Mouse (Mus musculus) forebrain, postnatal 0 days (tissue): Measurements from ENCODE around the gene Arid5b. TPM values are rescaled to one million over a fixed set of nuclear protein-coding genes. Genes with fewer than 3 reads are reported as not detected.

Source experiments
- ATAC-seq: fragments of 200-750 bp; cut with Nextera tagmentation; 2 replicates; pipeline ENCODE4 v1.8.0; 2017; ENCODE audit warnings: mild to moderate bottlenecking, moderate library complexity
- DNase-seq: peaks from one replicate; pipeline ENCODE4 v3.0.0-alpha.2; 2015
- H3K27ac ChIP-seq: fragments of 300-500 bp; sonication (generic); 2 replicates; pipeline ENCODE4 v1.5.1; 2014; ENCODE audit warnings: low read depth, mild to moderate bottlenecking, antibody characterized with exemption, low read length, moderate library complexity, mixed read lengths
- H3K27me3 ChIP-seq: fragments of 300-500 bp; sonication (generic); 2 replicates; pipeline ENCODE4 v1.6.1; 2014; ENCODE audit warnings: mild to moderate bottlenecking, low read length, mixed read lengths; ENCODE audit not compliant: insufficient read depth
- H3K36me3 ChIP-seq: fragments of 300-500 bp; sonication (generic); 2 replicates; pipeline ENCODE4 v1.6.1; 2014; ENCODE audit warnings: mild to moderate bottlenecking, moderate library complexity; ENCODE audit not compliant: insufficient read depth
- H3K4me1 ChIP-seq: fragments of 300-500 bp; sonication (generic); 2 replicates; pipeline ENCODE4 v1.6.1; 2014; ENCODE audit warnings: antibody characterized with exemption; ENCODE audit not compliant: insufficient read depth
- H3K4me2 ChIP-seq: fragments of 300-500 bp; sonication (generic); 2 replicates; pipeline ENCODE4 v1.6.1; 2014; ENCODE audit warnings: low read depth, mild to moderate bottlenecking, moderate library complexity
- H3K4me3 ChIP-seq: fragments of 300-500 bp; sonication (generic); 2 replicates; pipeline ENCODE4 v1.5.1; 2014; ENCODE audit warnings: low read depth, low read length, mixed read lengths
- H3K9ac ChIP-seq: fragments of 300-500 bp; sonication (generic); 2 replicates; pipeline ENCODE4 v1.6.1; 2014; ENCODE audit warnings: mild to moderate bottlenecking
- H3K9me3 ChIP-seq: fragments of 300-500 bp; sonication (generic); 2 replicates; pipeline ENCODE4 v1.6.1; 2016; ENCODE audit warnings: low read length
- CTCF ChIP-seq: sonication (generic); IDR thresholded peaks from 2 replicates; pipeline ENCODE4 v1.5.1; 2016; ENCODE audit warnings: antibody characterized with exemption, control low read depth, low read depth
- WGBS: fragments of 180-500 bp; shearing (Covaris S2); extraction: QIAGEN DNeasy Blood & Tissue Kit; methylation state at CpG from one replicate; pipeline ENCODE4 v1.1.7; 2014; 5-methylcytosine and 5-hydroxymethylcytosine counted together
- polyA plus RNA-seq: library from polyadenylated mRNA; unstranded; fragments of >200 nt; fragmentation: Nextera tagmentation; extraction: Ambion mirVana; gene quantifications from 2 replicates; pipeline ENCODE4 v1.2.1, GENCODE M21; 2015
- total RNA-seq: library from RNA; depleted of rRNA; stranded (reverse); fragments of >200 nt; gene quantifications from 2 replicates; pipeline ENCODE4 v1.2.3, GENCODE M21; 2014

The Arid5b gene
- total and polyA plus RNA-seq, 2 experiments from 2014 or later, result 14.3 to 14.5 TPM

DNA sequence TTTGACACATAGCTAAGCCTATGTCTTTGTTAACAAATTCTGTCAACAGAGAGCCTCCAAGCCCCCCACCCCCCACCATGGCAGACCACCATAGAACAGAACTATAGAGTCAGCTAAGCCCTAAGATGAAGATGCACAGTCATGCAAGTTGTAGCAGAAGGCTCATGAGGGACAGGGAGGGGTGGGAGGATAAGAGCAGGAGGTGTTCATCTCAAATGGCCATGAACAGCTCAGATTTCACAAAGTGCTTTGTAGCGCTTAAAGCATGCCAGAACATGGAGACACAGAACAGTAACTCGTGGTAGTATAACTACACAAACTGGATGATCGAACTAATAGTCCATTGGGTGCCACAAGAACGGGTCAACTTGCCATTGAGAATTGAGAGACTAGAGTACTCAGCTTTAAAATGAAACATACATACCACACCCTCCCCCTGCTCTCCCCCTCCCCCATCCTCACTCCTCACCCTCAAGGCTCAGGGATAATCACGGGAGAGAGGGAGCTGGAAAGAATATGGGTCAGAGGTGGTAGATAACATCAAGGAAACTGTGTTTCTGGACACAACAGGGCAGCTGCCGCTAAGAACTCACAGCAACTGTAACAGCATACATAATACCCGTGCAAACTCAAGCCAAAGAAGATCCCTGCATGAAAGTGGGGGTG lies 25.0 kb downstream of the Arid5b start:
- DNase-seq (no peak), ATAC-seq (no peak)
- no peak for TF ChIP-seq CTCF
- no peak overlapping the region for H3K27ac ChIP-seq
- no peak overlapping the region for H3K4me3 ChIP-seq
- no peaks in the 10 kb centered on the region for H3K36me3 ChIP-seq
- 90% methylated on average over 7 of the region's 7 CpGs for WGBS
- H3K9ac ChIP-seq, result no peak overlapping the region
- H3K4me2 ChIP-seq, result no peak overlapping the region
- no peaks in the 10 kb centered on the region for H3K27me3 ChIP-seq
- H3K4me1 ChIP-seq, result no peaks in the 10 kb centered on the region
- no peaks in the 10 kb centered on the region for H3K9me3 ChIP-seq

DNA sequence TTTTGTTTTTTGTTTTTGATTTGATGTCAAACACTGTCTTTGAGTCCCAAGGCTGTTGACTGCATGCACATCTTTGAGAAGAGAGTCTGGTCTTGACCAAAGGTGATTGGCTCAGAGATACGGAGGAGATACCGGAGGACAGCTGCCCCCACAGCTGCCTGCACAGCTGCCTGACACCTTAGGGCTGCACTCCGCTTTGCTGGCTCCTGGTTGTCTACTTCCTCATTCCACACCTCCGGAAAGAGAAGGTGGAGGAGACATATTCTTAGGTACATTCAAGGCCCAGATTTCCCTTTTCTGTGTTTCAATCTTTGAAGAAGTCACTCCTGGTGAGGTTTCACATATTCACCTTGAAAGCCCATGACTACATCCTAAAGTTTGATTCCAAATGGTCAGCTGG lies 25.9 kb downstream of the Arid5b start:
- H3K4me1 ChIP-seq, result no peaks in the 10 kb centered on the region
- DNase-seq, result no peak
- TF ChIP-seq CTCF, result no peak
- no peak overlapping the region for H3K4me2 ChIP-seq
- H3K4me3 ChIP-seq, result no peak overlapping the region
- no peak overlapping the region for H3K9ac ChIP-seq
- no peak for ATAC-seq
- no peaks in the 10 kb centered on the region for H3K9me3 ChIP-seq
- H3K36me3 ChIP-seq, result no peaks in the 10 kb centered on the region
- H3K27me3 ChIP-seq, result no peaks in the 10 kb centered on the region
- WGBS, result 95% methylated on average over 4 of the region's 4 CpGs
- no peak overlapping the region for H3K27ac ChIP-seq

GRCm38 (mm10) chr10:68249355-68249782 lies 29.2 kb downstream of the Arid5b start:
- Histone ChIP-seq H3K4me3 (no peak overlapping the region), H3K9ac (no peak overlapping the region), H3K9me3 (no peaks in the 10 kb centered on the region), H3K4me2 (no peak overlapping the region), H3K27ac (no peak overlapping the region), H3K27me3 (no peaks in the 10 kb centered on the region), H3K4me1 (no peaks in the 10 kb centered on the region), H3K36me3 (no peaks in the 10 kb centered on the region)
- no peak for TF ChIP-seq CTCF
- DNase-seq (no peak), ATAC-seq (no peak)
- WGBS, result 71% methylated on average over 6 of the region's 6 CpGs

DNA sequence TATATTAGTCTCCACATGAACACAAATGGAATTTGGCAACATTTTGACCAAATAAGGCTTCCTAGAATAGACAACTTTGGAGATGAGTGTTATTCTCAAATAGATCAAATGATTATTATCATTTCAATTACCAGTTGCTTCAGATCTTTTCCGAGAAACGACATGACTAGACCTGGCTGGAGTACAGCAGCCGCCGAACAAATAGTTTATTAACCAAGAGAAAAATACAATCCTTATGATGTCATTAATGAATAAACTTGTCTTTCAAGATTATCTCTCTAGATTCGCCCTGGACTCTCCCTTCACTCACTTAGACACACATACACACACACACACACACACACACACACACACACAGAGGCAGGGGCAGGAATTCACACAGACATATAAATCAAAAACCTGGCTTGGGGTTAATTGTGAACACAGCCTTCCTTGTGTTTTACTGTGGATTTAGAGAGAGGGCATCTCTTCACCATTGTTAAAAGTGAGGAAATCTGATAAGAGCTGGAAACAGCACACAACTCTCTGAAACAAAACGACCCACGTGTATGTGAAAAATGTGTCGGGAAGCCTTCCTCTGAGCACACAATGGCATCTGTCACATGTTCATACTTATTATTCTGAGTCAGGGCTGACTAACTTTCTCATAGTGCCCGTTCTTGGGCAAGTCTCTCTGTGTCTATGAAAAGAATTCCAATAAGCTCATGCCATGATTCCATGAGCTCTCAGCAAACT lies 30.1 kb downstream of the Arid5b start:
- no peak for ATAC-seq
- Histone ChIP-seq H3K4me3 (no peak overlapping the region), H3K4me2 (no peak overlapping the region), H3K36me3 (no peaks in the 10 kb centered on the region), H3K4me1 (no peaks in the 10 kb centered on the region), H3K27me3 (no peaks in the 10 kb centered on the region), H3K27ac (no peak overlapping the region), H3K9ac (no peak overlapping the region), H3K9me3 (no peaks in the 10 kb centered on the region)
- TF ChIP-seq CTCF, result no peak
- DNase-seq, result no peak
- WGBS, result 22% methylated on average over 9 of the region's 9 CpGs

GRCm38 (mm10) chr10:68247490-68248280 lies 30.9 kb downstream of the Arid5b start:
- Histone ChIP-seq H3K9me3 (no peaks in the 10 kb centered on the region), H3K9ac (no peak overlapping the region), H3K4me3 (no peak overlapping the region), H3K36me3 (0 out of 2 replicates have a peak, but pooled peaks cover 3% of the 10 kb centered on the region), H3K27ac (no peak overlapping the region), H3K4me2 (no peak overlapping the region), H3K4me1 (no peaks in the 10 kb centered on the region), H3K27me3 (no peaks in the 10 kb centered on the region)
- DNase-seq, result no peak
- TF ChIP-seq CTCF, result no peak
- WGBS, result 85% methylated on average over 4 of the region's 4 CpGs
- ATAC-seq, result no peak

DNA sequence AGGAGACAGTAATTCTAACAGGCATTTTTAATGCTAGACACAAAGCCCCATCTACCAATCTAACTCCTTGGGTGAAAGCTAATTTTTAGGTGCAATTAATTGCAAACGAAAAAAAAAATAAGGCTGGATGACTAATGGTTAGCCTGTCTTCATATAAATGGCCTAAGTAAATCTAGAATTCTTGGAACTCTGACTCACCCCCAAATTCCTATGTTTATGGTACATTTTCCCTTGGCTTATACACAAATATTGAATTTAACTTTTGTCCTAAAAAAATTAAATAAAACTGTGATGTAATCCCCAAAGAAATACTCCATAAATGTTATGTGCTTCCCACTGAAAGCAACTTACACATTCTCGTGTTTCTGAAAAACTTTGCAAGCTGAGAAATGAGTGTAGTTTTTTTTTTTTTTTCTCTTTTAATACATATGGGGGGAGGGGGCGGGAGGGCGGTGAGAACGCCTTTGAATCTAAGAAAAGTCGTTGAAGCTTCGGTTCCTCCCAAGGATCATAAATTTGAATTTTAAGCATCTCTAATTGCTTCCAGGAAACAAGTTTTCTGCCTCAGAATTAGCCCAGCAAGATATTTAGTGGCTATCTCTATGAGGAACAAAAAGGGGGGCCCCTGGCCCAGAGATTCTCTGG lies 31.8 kb downstream of the Arid5b start:
- H3K9ac ChIP-seq, result no peak overlapping the region
- H3K27me3 ChIP-seq, result no peaks in the 10 kb centered on the region
- no peak overlapping the region for H3K27ac ChIP-seq
- WGBS, result 46% methylated on average over 7 of the region's 7 CpGs
- H3K4me1 ChIP-seq, result no peaks in the 10 kb centered on the region
- no peak for TF ChIP-seq CTCF
- H3K9me3 ChIP-seq, result no peaks in the 10 kb centered on the region
- H3K4me2 ChIP-seq, result no peak overlapping the region
- ATAC-seq (no peak), DNase-seq (no peak)
- no peak overlapping the region for H3K4me3 ChIP-seq
- H3K36me3 ChIP-seq, result 0 out of 2 replicates have a peak, but pooled peaks cover 8% of the 10 kb centered on the region
